Comparison of ENCODE assay signal across 16 mouse cellular contexts in the genomic region with DNA sequence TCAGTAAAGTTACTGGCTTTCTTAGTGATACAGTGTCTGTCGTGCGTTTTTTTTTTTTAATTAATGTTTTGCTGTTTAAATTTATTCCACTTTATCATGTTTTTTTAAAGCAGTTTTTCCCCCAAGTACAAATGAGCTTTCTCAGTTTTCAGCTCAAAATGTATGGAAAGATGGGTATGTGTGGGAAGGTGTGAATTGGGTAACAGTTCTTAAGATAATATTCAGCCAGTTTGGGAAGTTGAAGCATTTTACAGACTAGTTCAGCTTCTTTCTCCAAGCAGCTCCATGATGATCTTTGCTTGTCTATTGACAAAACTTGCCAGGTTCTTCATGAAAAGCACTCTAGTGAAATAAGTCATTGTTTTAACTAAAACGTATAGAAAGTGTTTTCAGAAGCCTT.
"Had no signal": no experiment of that assay in that cellular context is flagged by ENCODE, and none has a peak within 500 bp of the region (broad histone marks: within the 10 kb centered on the region; RNA-seq: fewer than 3 reads in every experiment).

No protein-coding gene starts in this region.

- H3K27me3 ChIP-seq: midbrain, embryonic 12.5 days; neural tube, embryonic 12.5 days; stomach, embryonic 15.5 days had no signal

- H3K27ac ChIP-seq: midbrain, embryonic 10.5 days; midbrain, embryonic 12.5 days; neural tube, embryonic 12.5 days; stomach, embryonic 15.5 days; stomach, postnatal 0 days had no signal

- H3K9ac ChIP-seq: lung, embryonic 14.5 days; midbrain, embryonic 12.5 days; neural tube, embryonic 12.5 days; stomach, embryonic 15.5 days had no signal

- ATAC-seq: midbrain, embryonic 16.5 days had no signal

- H3K4me3 ChIP-seq: midbrain, embryonic 10.5 days; midbrain, embryonic 12.5 days; myocyte; neural tube, embryonic 12.5 days; stomach, embryonic 15.5 days had no signal

- H3K9me3 ChIP-seq: midbrain, embryonic 10.5 days; midbrain, embryonic 12.5 days; neural tube, embryonic 12.5 days; stomach, embryonic 15.5 days had no signal

- DNase-seq: lung, adult 18-20 months; lung, embryonic 14.5 days; lung, postnatal 10 days; lung, postnatal 4 days; midbrain, embryonic 14.5 days; right cerebral cortex, postnatal 14 days; thymus, adult 2 months; thymus, postnatal 25 days; thymus, postnatal 4 days had no signal

- H3K4me1 ChIP-seq: stomach, embryonic 15.5 days had no signal

- H3K4me2 ChIP-seq: lung, embryonic 14.5 days; midbrain, embryonic 12.5 days; neural tube, embryonic 12.5 days; stomach, embryonic 15.5 days had no signal

- H3K36me3 ChIP-seq: midbrain, embryonic 10.5 days; midbrain, embryonic 12.5 days; neural tube, embryonic 12.5 days; stomach, embryonic 15.5 days had no signal
